Mouse (Mus musculus): ENCODE results near the gene Nrd1. TPM values are rescaled to one million over a fixed set of nuclear protein-coding genes. Genes with fewer than 3 reads are reported as not detected.
A peak's percentile ranks its signal among the peaks of the same experiment; 100 is the strongest.

Gene Nrd1
- polyA plus RNA-seq, 1 experiment from 2014 or later, result 112 TPM

GRCm38 (mm10) chr4:108990571-108990970 lies 9.9 kb upstream of the Nrd1 start:
- Histone ChIP-seq H3K36me3 (replicated peaks) (no peaks in the 10 kb centered on the region), H3K27ac (no peak overlapping the region), H3K4me3 (replicated peaks) (no peak overlapping the region), H3K9me3 (no peaks in the 10 kb centered on the region), H3K4me2 (no peak overlapping the region), H3K4me1 (no peaks in the 10 kb centered on the region), H3K9ac (no peak overlapping the region), H3K27me3 (no peaks in the 10 kb centered on the region)
- WGBS, result 90% methylated on average over 6 of the region's 6 CpGs
- ATAC-seq (ENCODE audit: low FRiP score), result no peak

- Histone ChIP-seq H3K4me3 (replicated peaks) (no peak overlapping the region), H3K27ac (no peak overlapping the region), H3K9ac (no peak overlapping the region), H3K4me2 (no peak overlapping the region), H3K9me3 (no peaks in the 10 kb centered on the region), H3K36me3 (replicated peaks) (no peaks in the 10 kb centered on the region), H3K27me3 (no peaks in the 10 kb centered on the region), H3K4me1 (no peaks in the 10 kb centered on the region)
- ATAC-seq (ENCODE audit: low FRiP score), result no peak
These were observed 8.6 kb upstream of the Nrd1 start for GRCm38 (mm10) chr4:108991811-108992210.

DNA sequence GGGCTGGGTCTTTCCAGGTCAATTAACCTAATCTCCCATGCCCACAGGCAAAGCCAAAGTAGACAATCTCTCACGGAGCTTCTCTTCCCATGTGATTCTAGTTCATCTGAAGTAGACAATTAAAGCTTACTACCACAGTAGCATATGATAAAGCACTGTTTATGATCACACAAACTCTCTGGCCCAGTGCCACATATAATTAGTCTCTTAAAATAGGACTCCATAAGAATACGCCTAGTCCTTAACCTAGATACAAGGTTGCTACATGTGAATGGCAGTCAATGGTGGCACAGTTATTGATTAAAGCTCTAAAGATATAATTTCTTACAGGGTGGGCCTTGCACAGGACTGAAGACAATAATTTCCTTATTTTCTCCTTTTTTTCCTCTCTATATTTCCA lies 7.5 kb upstream of the Nrd1 start:
- H3K27me3 ChIP-seq, result no peaks in the 10 kb centered on the region
- H3K36me3 ChIP-seq (replicated peaks), result no peaks in the 10 kb centered on the region
- H3K9ac ChIP-seq, result no peak overlapping the region
- WGBS, result 46% methylated on average over 2 of the region's 2 CpGs
- H3K4me2 ChIP-seq, result no peak overlapping the region
- H3K9me3 ChIP-seq, result no peaks in the 10 kb centered on the region
- H3K4me3 ChIP-seq (replicated peaks), result no peak overlapping the region
- no peak overlapping the region for H3K27ac ChIP-seq
- no peak for ATAC-seq (ENCODE audit: low FRiP score)
- no peaks in the 10 kb centered on the region for H3K4me1 ChIP-seq

GRCm38 (mm10) chr4:109000961-109001360 lies 506 bp downstream of the Nrd1 start:
- H3K9ac ChIP-seq, result peak overlapping the region; percentile 74
- ATAC-seq (ENCODE audit: low FRiP score), result no peak
- H3K4me1 ChIP-seq, result peaks cover 20% of the 10 kb centered on the region
- H3K27ac ChIP-seq, result peak overlapping the region; percentile 80
- no peaks in the 10 kb centered on the region for H3K9me3 ChIP-seq
- H3K4me2 ChIP-seq, result peak overlapping the region; percentile 92
- 0 out of 2 replicates have a peak, but pooled peaks cover 3% of the 10 kb centered on the region for H3K36me3 ChIP-seq (replicated peaks)
- under 1% methylated on average over 18 of the region's 18 CpGs for WGBS
- H3K4me3 ChIP-seq (replicated peaks), result peak overlapping the region; percentile 66
- H3K27me3 ChIP-seq, result no peaks in the 10 kb centered on the region

- 91% methylated on average over 1 of the region's 1 CpGs for WGBS
These were observed 7.6 kb downstream of the Nrd1 start for GRCm38 (mm10) chr4:109008046-109008445.

GRCm38 (mm10) chr4:109014091-109014490 lies 13.6 kb downstream of the Nrd1 start:
- no peak for ATAC-seq (ENCODE audit: low FRiP score)
- no peak overlapping the region for H3K27ac ChIP-seq
- no peaks in the 10 kb centered on the region for H3K4me1 ChIP-seq
- H3K27me3 ChIP-seq, result no peaks in the 10 kb centered on the region
- H3K4me2 ChIP-seq, result no peak overlapping the region
- no peaks in the 10 kb centered on the region for H3K9me3 ChIP-seq
- no peak overlapping the region for H3K9ac ChIP-seq
- H3K36me3 ChIP-seq (replicated peaks), result peaks cover 24% of the 10 kb centered on the region
- WGBS, result 91% methylated on average over 4 of the region's 4 CpGs
- no peak overlapping the region for H3K4me3 ChIP-seq (replicated peaks)

More at GRCm38 (mm10) chr4:109008046-109008445, 7.6 kb downstream of the Nrd1 start:
- H3K36me3 ChIP-seq (replicated peaks), result 0 out of 2 replicates have a peak, but pooled peaks cover 3% of the 10 kb centered on the region
- H3K9me3 ChIP-seq, result no peaks in the 10 kb centered on the region
- H3K4me3 ChIP-seq (replicated peaks), result no peak overlapping the region
- H3K27me3 ChIP-seq, result no peaks in the 10 kb centered on the region
- H3K9ac ChIP-seq, result no peak overlapping the region
- no peak overlapping the region for H3K27ac ChIP-seq
- no peaks in the 10 kb centered on the region; the same call in 1 of the 2 replicates for H3K4me1 ChIP-seq
- ATAC-seq (ENCODE audit: low FRiP score), result no peak
- no peak overlapping the region for H3K4me2 ChIP-seq

DNA sequence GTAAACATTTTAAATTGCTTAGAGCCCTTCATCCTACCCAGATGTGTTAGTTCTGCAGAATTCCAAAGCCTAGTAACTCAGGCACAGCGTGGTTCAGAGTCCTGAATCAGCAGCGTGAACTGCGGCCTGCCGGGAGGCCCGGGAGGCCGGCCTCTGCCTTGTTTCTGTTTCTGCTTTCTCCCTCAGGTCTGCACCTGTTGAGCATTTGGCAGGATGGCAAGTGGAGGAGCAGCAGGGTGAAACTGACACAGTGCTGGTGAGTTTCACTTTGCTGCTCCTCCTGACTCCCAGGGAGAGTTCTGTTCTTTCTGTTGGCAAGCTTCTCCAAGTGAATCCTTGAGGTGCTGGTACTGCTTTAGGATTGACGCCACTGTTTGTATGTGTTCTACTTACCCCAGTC lies 17.0 kb downstream of the Nrd1 start:
- Histone ChIP-seq H3K4me1 (no peaks in the 10 kb centered on the region), H3K27ac (no peak overlapping the region), H3K36me3 (replicated peaks) (peaks cover 27% of the 10 kb centered on the region), H3K27me3 (no peaks in the 10 kb centered on the region), H3K9me3 (no peaks in the 10 kb centered on the region), H3K9ac (no peak overlapping the region), H3K4me3 (replicated peaks) (no peak overlapping the region), H3K4me2 (no peak overlapping the region)
- WGBS, result 64% methylated on average over 7 of the region's 7 CpGs
- ATAC-seq (ENCODE audit: low FRiP score), result no peak

DNA sequence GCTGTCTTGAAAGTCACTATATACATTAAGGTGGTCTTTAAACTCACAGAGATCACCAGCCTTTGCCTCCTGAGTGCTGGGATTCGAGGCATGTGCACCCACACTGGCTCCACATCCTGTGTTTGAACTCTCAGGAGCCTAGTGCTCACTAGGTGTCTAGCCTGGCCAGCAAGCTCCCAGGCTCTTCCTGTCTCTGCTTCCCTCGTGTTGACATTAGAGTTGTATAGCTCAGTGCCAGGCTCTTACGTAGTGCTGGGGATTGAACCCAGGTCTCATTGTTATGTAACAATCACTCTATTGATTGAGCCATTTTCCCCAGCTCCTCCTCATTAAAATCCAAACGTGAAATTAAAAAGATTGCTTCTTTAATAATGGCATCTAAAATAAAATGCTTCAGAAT lies 18.8 kb downstream of the Nrd1 start:
- H3K9ac ChIP-seq, result no peak overlapping the region
- WGBS, result 70% methylated on average over 4 of the region's 4 CpGs
- H3K27me3 ChIP-seq, result no peaks in the 10 kb centered on the region
- H3K4me1 ChIP-seq, result no peaks in the 10 kb centered on the region
- H3K4me3 ChIP-seq (replicated peaks), result no peak overlapping the region
- no peak overlapping the region for H3K4me2 ChIP-seq
- no peaks in the 10 kb centered on the region for H3K9me3 ChIP-seq
- H3K27ac ChIP-seq, result no peak overlapping the region
- ATAC-seq (ENCODE audit: low FRiP score), result no peak
- peaks cover 25% of the 10 kb centered on the region for H3K36me3 ChIP-seq (replicated peaks)

- no peaks in the 10 kb centered on the region for H3K9me3 ChIP-seq
- H3K36me3 ChIP-seq (replicated peaks), result peaks cover 27% of the 10 kb centered on the region
- ATAC-seq (ENCODE audit: low FRiP score), result no peak
- WGBS, result 94% methylated on average over 1 of the region's 1 CpGs
- H3K27me3 ChIP-seq, result no peaks in the 10 kb centered on the region
- no peak overlapping the region for H3K9ac ChIP-seq
- H3K4me3 ChIP-seq (replicated peaks), result no peak overlapping the region
- H3K4me2 ChIP-seq, result no peak overlapping the region
- no peaks in the 10 kb centered on the region for H3K4me1 ChIP-seq
- H3K27ac ChIP-seq, result no peak overlapping the region
These were observed 21.5 kb downstream of the Nrd1 start for GRCm38 (mm10) chr4:109021976-109022375.

DNA sequence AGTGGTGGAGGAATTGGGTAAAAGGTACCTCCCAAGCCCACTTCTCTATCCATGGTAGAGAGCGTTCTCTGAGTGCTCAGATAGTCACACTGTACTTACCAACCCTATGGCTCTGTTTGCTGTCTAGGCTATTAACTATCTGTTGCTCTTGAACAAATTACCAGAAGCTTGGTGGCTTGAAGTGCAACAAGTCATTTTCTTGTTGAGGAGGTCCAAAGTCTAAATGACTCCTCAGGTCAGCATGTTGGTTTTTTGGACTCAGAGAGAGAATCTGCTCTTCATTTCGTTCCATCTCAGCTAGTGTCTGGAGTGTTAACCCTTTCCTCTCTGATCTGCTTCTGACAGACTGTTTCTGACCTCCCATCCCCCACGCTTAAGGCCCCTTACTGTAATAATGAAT lies 24.6 kb downstream of the Nrd1 start:
- WGBS, result 60% methylated on average over 3 of the region's 3 CpGs
- no peaks in the 10 kb centered on the region for H3K9me3 ChIP-seq
- no peak overlapping the region for H3K4me3 ChIP-seq (replicated peaks)
- ATAC-seq (ENCODE audit: low FRiP score), result no peak
- no peak overlapping the region for H3K27ac ChIP-seq
- peaks cover 29% of the 10 kb centered on the region for H3K36me3 ChIP-seq (replicated peaks)
- H3K9ac ChIP-seq, result no peak overlapping the region
- no peaks in the 10 kb centered on the region for H3K27me3 ChIP-seq
- no peak overlapping the region for H3K4me2 ChIP-seq
- H3K4me1 ChIP-seq, result no peaks in the 10 kb centered on the region

DNA sequence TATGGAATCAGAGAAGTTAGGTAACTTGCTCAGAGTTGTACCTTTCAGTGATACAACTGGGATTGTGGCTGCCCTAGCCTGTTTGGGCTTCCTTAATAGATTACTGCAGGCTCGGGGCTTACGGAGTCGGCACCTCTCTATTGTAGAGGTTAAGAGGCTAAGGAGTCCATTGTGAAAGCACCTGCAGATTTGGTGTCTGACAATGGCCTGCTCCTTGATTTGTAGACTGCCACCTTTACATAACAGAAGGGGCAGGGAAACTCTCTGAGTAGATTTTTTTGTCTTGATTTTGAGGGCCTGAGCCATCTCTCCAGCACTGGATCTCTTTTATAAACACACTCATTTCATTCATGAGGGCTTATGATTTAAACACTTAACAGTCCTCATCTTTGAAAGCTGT lies 26.1 kb downstream of the Nrd1 start:
- Histone ChIP-seq H3K36me3 (replicated peaks) (peaks cover 39% of the 10 kb centered on the region), H3K27ac (no peak overlapping the region), H3K9me3 (no peaks in the 10 kb centered on the region), H3K27me3 (no peaks in the 10 kb centered on the region), H3K4me2 (no peak overlapping the region), H3K4me3 (replicated peaks) (no peak overlapping the region), H3K9ac (no peak overlapping the region), H3K4me1 (no peaks in the 10 kb centered on the region)
- whole genome bisulfite sequencing, result 23% methylated on average over 3 of the region's 3 CpGs
- no peak for ATAC-seq (ENCODE audit: low FRiP score)

GRCm38 (mm10) chr4:109029857-109030256 lies 29.4 kb downstream of the Nrd1 start:
- H3K9ac ChIP-seq, result no peak overlapping the region
- H3K27ac ChIP-seq, result no peak overlapping the region
- no peaks in the 10 kb centered on the region for H3K9me3 ChIP-seq
- peaks cover 46% of the 10 kb centered on the region for H3K36me3 ChIP-seq (replicated peaks)
- H3K4me3 ChIP-seq (replicated peaks), result no peak overlapping the region
- 97% methylated on average over 2 of the region's 2 CpGs for WGBS
- H3K4me2 ChIP-seq, result no peak overlapping the region
- no peak for ATAC-seq (ENCODE audit: low FRiP score)
- H3K4me1 ChIP-seq, result no peaks in the 10 kb centered on the region
- no peaks in the 10 kb centered on the region for H3K27me3 ChIP-seq

GRCm38 (mm10) chr4:109030266-109030665 lies 29.8 kb downstream of the Nrd1 start:
- no peak overlapping the region for H3K4me3 ChIP-seq (replicated peaks)
- H3K4me2 ChIP-seq, result no peak overlapping the region
- no peaks in the 10 kb centered on the region for H3K27me3 ChIP-seq
- ATAC-seq (ENCODE audit: low FRiP score), result no peak
- H3K9me3 ChIP-seq, result no peaks in the 10 kb centered on the region
- no peak overlapping the region for H3K27ac ChIP-seq
- peaks cover 48% of the 10 kb centered on the region for H3K36me3 ChIP-seq (replicated peaks)
- H3K9ac ChIP-seq, result no peak overlapping the region
- no peaks in the 10 kb centered on the region for H3K4me1 ChIP-seq
- WGBS, result 95% methylated on average over 2 of the region's 2 CpGs

DNA sequence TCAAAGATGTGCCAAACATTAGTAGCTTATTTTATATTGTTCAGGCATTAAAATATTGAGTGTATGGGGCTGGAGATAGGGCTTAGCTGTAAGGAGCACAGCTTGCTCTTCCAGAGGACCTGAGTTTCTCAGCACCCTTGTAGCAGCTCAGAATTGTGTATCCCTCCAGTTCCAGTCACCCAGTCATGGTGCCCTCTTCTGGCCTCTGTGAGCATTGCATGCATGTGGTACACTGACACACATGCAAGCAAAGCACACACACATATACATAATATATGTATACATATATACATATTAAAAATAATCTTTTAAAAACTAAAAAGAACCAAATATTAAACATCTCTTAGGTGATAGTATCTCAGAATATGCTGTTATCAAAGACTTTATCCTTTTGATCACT lies 35.9 kb downstream of the Nrd1 start:
- H3K36me3 ChIP-seq (replicated peaks), result peaks cover 42% of the 10 kb centered on the region
- no peak for ATAC-seq (ENCODE audit: low FRiP score)
- H3K27ac ChIP-seq, result no peak overlapping the region
- H3K9ac ChIP-seq, result no peak overlapping the region
- no peaks in the 10 kb centered on the region for H3K27me3 ChIP-seq
- no peaks in the 10 kb centered on the region for H3K4me1 ChIP-seq
- H3K4me2 ChIP-seq, result no peak overlapping the region
- no peak overlapping the region for H3K4me3 ChIP-seq (replicated peaks)
- H3K9me3 ChIP-seq, result no peaks in the 10 kb centered on the region
